Mouse (Mus musculus) liver, embryonic 13.5 days (tissue): ENCODE data around the gene Piwil1. TPM values are rescaled to one million over a fixed set of nuclear protein-coding genes. Genes with fewer than 3 reads are reported as not detected.
"Not testable (repeated sequence)": the region's sequence is repeated elsewhere in the genome, so short reads cannot be mapped to it uniquely, and the experiment has no call there.

Source experiments
- ATAC-seq: fragments of 200-750 bp; cut with Nextera tagmentation; 2 replicates; pipeline ENCODE4 v1.8.0; 2017; ENCODE audit warnings: low read depth, mild to moderate bottlenecking, moderate number of reproducible peaks, moderate library complexity
- DNase-seq: peaks from one replicate; pipeline ENCODE4 v3.0.0; 2022
- H3K27ac ChIP-seq: fragments of 300-500 bp; sonication (generic); 2 replicates; pipeline ENCODE4 v1.5.1; 2015; ENCODE audit warnings: moderate library complexity, mild to moderate bottlenecking, inconsistent platforms
- H3K27me3 ChIP-seq: fragments of 300-500 bp; sonication (generic); 2 replicates; pipeline ENCODE4 v1.6.1; 2015; ENCODE audit warnings: mild to moderate bottlenecking, inconsistent platforms
- H3K36me3 ChIP-seq: fragments of 300-500 bp; sonication (generic); 2 replicates; pipeline ENCODE4 v1.6.1; 2015; ENCODE audit warnings: mild to moderate bottlenecking, inconsistent platforms
- H3K4me1 ChIP-seq: fragments of 300-500 bp; sonication (generic); replicated peaks from 2 replicates; pipeline ENCODE4 v1.6.1; 2015; ENCODE audit warnings: inconsistent platforms
- H3K4me2 ChIP-seq: fragments of 300-500 bp; sonication (generic); 2 replicates; pipeline ENCODE4 v1.6.1; 2015; ENCODE audit warnings: inconsistent platforms, mild to moderate bottlenecking, moderate library complexity
- H3K4me3 ChIP-seq: fragments of 300-500 bp; sonication (generic); replicated peaks from 2 replicates; pipeline ENCODE4 v1.5.1; 2015; ENCODE audit warnings: mild to moderate bottlenecking, inconsistent platforms
- H3K9ac ChIP-seq: fragments of 300-500 bp; sonication (generic); 2 replicates; pipeline ENCODE4 v1.6.1; 2015; ENCODE audit warnings: mild to moderate bottlenecking, inconsistent platforms
- H3K9me3 ChIP-seq: fragments of 300-500 bp; sonication (generic); replicated peaks from 2 replicates; pipeline ENCODE4 v1.6.1; 2016; ENCODE audit warnings: inconsistent platforms
- WGBS: fragments of 180-500 bp; shearing (Covaris S2); methylation state at CpG from one replicate; pipeline ENCODE4 v1.1.7; 2015; ENCODE audit not compliant: insufficient replicate concordance; 5-methylcytosine and 5-hydroxymethylcytosine counted together
- polyA plus RNA-seq: library from polyadenylated mRNA; unstranded; fragments of >200 nt; fragmentation: Nextera tagmentation; extraction: Ambion mirVana; gene quantifications from 2 replicates; pipeline ENCODE4 v1.2.1, GENCODE M21; 2015

Gene Piwil1
- polyA plus RNA-seq, 1 experiment from 2014 or later: not detected

- H3K4me3 ChIP-seq: no peak overlapping the region
- no peak overlapping the region for H3K27ac ChIP-seq
- no peaks in the 10 kb centered on the region for H3K4me1 ChIP-seq
- WGBS: 24% methylated on average over 8 of the region's 8 CpGs
- no peaks in the 10 kb centered on the region for H3K36me3 ChIP-seq
- no peak overlapping the region for H3K9ac ChIP-seq
- H3K9me3 ChIP-seq: peaks cover 15% of the 10 kb centered on the region; the same call in 1 of the 2 replicates
- no peak overlapping the region for H3K4me2 ChIP-seq
- DNase-seq (no peak), ATAC-seq (no peak)
- no peaks in the 10 kb centered on the region for H3K27me3 ChIP-seq
Measured at GRCm38 (mm10) chr5:128710596-128710995, 8.3 kb downstream of the Piwil1 start.

DNA sequence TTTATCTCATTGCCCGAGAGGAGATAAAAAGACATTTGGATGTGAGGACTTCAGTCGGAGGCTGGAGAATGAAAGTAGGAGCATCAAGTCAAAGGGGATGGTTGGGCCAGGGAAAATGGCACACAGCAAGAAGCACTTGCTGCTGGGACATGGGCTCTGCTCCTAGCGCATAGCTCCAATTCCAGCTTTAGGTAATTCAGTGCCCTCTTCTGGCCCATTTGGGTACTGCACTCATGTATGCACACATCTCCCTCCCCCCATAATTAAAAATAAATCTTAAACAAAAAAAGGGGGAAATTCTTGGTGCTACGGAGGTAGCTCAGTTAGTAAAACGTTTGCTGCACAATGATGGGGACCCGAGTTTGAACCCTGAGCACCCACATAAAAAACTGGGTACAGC, 9.5 kb downstream of the Piwil1 start:
- Histone ChIP-seq H3K4me3 (no peak overlapping the region), H3K4me2 (no peak overlapping the region), H3K36me3 (no peaks in the 10 kb centered on the region), H3K27ac (no peak overlapping the region), H3K4me1 (no peaks in the 10 kb centered on the region), H3K27me3 (no peaks in the 10 kb centered on the region), H3K9ac (no peak overlapping the region), H3K9me3 (peaks cover 8% of the 10 kb centered on the region; the same call in 1 of the 2 replicates)
- ATAC-seq (no peak), DNase-seq (no peak)
- WGBS: 65% methylated on average over 6 of the region's 6 CpGs

GRCm38 (mm10) chr5:128715171-128715570, 12.8 kb downstream of the Piwil1 start:
- no peak overlapping the region for H3K4me2 ChIP-seq
- H3K9ac ChIP-seq: no peak overlapping the region
- H3K27me3 ChIP-seq: no peaks in the 10 kb centered on the region
- DNase-seq (no peak), ATAC-seq (no peak)
- peaks cover 11% of the 10 kb centered on the region; the same call in 1 of the 2 replicates for H3K9me3 ChIP-seq
- H3K27ac ChIP-seq: no peak overlapping the region
- 33% methylated on average over 16 of the region's 16 CpGs for WGBS
- no peaks in the 10 kb centered on the region for H3K36me3 ChIP-seq
- no peaks in the 10 kb centered on the region for H3K4me1 ChIP-seq
- H3K4me3 ChIP-seq: no peak overlapping the region

DNA sequence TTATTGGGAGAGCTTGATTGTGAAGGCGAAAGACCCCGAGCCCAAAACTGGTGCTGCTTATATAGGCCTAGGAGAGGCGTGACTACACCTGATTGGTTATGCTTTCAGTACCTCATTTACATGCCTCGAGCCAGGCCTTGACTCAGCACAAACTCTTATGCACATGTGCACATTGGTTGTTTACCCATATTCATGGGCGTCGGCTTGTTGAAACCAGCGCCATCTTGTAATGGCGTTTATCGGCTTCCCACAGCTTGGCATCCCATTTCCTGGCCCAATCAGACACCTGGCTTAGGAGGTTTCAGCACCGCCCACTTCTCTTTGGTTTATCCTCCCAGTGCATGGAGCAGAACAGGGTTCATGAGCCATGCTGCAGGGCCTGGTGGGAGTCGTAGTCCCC, 18.1 kb downstream of the Piwil1 start:
- DNase-seq, H3K27ac ChIP-seq, H3K4me3 ChIP-seq, H3K9me3 ChIP-seq, H3K4me1 ChIP-seq, H3K36me3 ChIP-seq, ATAC-seq, H3K27me3 ChIP-seq, H3K9ac ChIP-seq, H3K4me2 ChIP-seq: not testable (repeated sequence)
- WGBS: 73% methylated on average over 11 of the region's 11 CpGs

GRCm38 (mm10) chr5:128729341-128729740, 27.0 kb downstream of the Piwil1 start:
- Histone ChIP-seq H3K4me2 (no peak overlapping the region), H3K27me3 (no peaks in the 10 kb centered on the region), H3K27ac (no peak overlapping the region), H3K4me1 (no peaks in the 10 kb centered on the region), H3K4me3 (no peak overlapping the region), H3K9ac (no peak overlapping the region), H3K36me3 (no peaks in the 10 kb centered on the region), H3K9me3 (no peaks in the 10 kb centered on the region)
- 55% methylated on average over 5 of the region's 5 CpGs for WGBS
- DNase-seq (no peak), ATAC-seq (no peak)

- H3K4me2 ChIP-seq: no peak overlapping the region
- no peak overlapping the region for H3K9ac ChIP-seq
- H3K36me3 ChIP-seq: no peaks in the 10 kb centered on the region
- DNase-seq (no peak), ATAC-seq (no peak)
- H3K9me3 ChIP-seq: no peaks in the 10 kb centered on the region
- no peaks in the 10 kb centered on the region for H3K27me3 ChIP-seq
- no peaks in the 10 kb centered on the region for H3K4me1 ChIP-seq
- H3K27ac ChIP-seq: no peak overlapping the region
- 33% methylated on average over 5 of the region's 5 CpGs for WGBS
- no peak overlapping the region for H3K4me3 ChIP-seq
Measured at GRCm38 (mm10) chr5:128730634-128731033, 28.3 kb downstream of the Piwil1 start.

GRCm38 (mm10) chr5:128732416-128733014, 30.2 kb downstream of the Piwil1 start:
- DNase-seq (no peak), ATAC-seq (no peak)
- Histone ChIP-seq H3K4me1 (no peaks in the 10 kb centered on the region), H3K4me2 (no peak overlapping the region), H3K4me3 (no peak overlapping the region), H3K36me3 (no peaks in the 10 kb centered on the region), H3K9ac (no peak overlapping the region), H3K27ac (no peak overlapping the region), H3K9me3 (no peaks in the 10 kb centered on the region), H3K27me3 (no peaks in the 10 kb centered on the region)
- WGBS: 55% methylated on average over 11 of the region's 11 CpGs

GRCm38 (mm10) chr5:128733955-128734354, 31.6 kb downstream of the Piwil1 start:
- Histone ChIP-seq H3K36me3 (no peaks in the 10 kb centered on the region), H3K4me3 (no peak overlapping the region), H3K4me1 (no peaks in the 10 kb centered on the region), H3K27me3 (no peaks in the 10 kb centered on the region), H3K9me3 (no peaks in the 10 kb centered on the region), H3K27ac (no peak overlapping the region), H3K4me2 (no peak overlapping the region), H3K9ac (no peak overlapping the region)
- ATAC-seq (no peak), DNase-seq (no peak)
- under 1% methylated on average over 6 of the region's 6 CpGs for WGBS

GRCm38 (mm10) chr5:128735921-128736320, 33.6 kb downstream of the Piwil1 start:
- no peak overlapping the region for H3K9ac ChIP-seq
- WGBS: 55% methylated on average over 22 of the region's 22 CpGs

GRCm38 (mm10) chr5:128739168-128739837, 37.0 kb downstream of the Piwil1 start:
- no peaks in the 10 kb centered on the region for H3K4me1 ChIP-seq
- no peak overlapping the region for H3K4me3 ChIP-seq
- no peak for ATAC-seq
- WGBS: 33% methylated on average over 16 of the region's 17 CpGs
- DNase-seq: no peak
- H3K27me3 ChIP-seq: no peaks in the 10 kb centered on the region
- no peaks in the 10 kb centered on the region for H3K9me3 ChIP-seq
- H3K4me2 ChIP-seq: no peak overlapping the region
- H3K36me3 ChIP-seq: no peaks in the 10 kb centered on the region
- H3K9ac ChIP-seq: no peak overlapping the region
- H3K27ac ChIP-seq: no peak overlapping the region

More at GRCm38 (mm10) chr5:128735921-128736320, 33.6 kb downstream of the Piwil1 start:
- Histone ChIP-seq H3K4me1 (no peaks in the 10 kb centered on the region), H3K27me3 (no peaks in the 10 kb centered on the region), H3K27ac (no peak overlapping the region), H3K36me3 (no peaks in the 10 kb centered on the region), H3K9me3 (no peaks in the 10 kb centered on the region), H3K4me3 (no peak overlapping the region), H3K4me2 (no peak overlapping the region)
- ATAC-seq (no peak), DNase-seq (no peak)

DNA sequence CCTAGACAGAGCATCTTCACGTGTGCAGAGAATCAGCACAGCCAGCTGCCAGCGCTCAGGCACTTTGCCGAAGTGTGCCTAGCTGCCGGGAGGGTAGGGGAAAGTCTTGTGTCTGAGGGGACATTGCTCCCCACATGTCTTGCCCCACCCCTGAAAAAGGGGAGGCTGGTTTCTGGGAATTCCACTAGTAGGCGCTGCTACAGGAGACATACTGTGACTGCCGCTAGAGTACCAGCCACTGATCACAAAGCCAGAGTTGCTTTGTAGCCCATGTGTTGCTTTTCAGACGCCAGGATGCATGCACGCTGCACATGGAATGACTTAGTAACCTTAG, 37.5 kb downstream of the Piwil1 start:
- WGBS: 30% methylated on average over 8 of the region's 8 CpGs
- ATAC-seq: no peak
- H3K9ac ChIP-seq: no peak overlapping the region
- H3K4me2 ChIP-seq: no peak overlapping the region
- H3K27me3 ChIP-seq: no peaks in the 10 kb centered on the region
- H3K9me3 ChIP-seq: no peaks in the 10 kb centered on the region
- H3K36me3 ChIP-seq: no peaks in the 10 kb centered on the region
- H3K27ac ChIP-seq: no peak overlapping the region
- no peaks in the 10 kb centered on the region for H3K4me1 ChIP-seq
- no peak overlapping the region for H3K4me3 ChIP-seq
- DNase-seq: no peak

- Histone ChIP-seq H3K4me3 (no peak overlapping the region), H3K9me3 (no peaks in the 10 kb centered on the region), H3K4me1 (no peaks in the 10 kb centered on the region), H3K36me3 (no peaks in the 10 kb centered on the region), H3K4me2 (no peak overlapping the region), H3K27ac (no peak overlapping the region), H3K9ac (no peak overlapping the region), H3K27me3 (no peaks in the 10 kb centered on the region)
- WGBS: 59% methylated on average over 6 of the region's 6 CpGs
- DNase-seq (no peak), ATAC-seq (no peak)
Measured at GRCm38 (mm10) chr5:128744351-128744750, 42.0 kb downstream of the Piwil1 start.
